Mouse (Mus musculus) cortical plate, adult 2 months (tissue): ENCODE results near the gene Cul7.

Experiments used
- CTCF ChIP-seq: fragments of 200-500 bp; IDR thresholded peaks from 2 replicates; pipeline ENCODE4 v1.5.1; 2011; ENCODE audit warnings: mild to moderate bottlenecking, control low read depth, low read length; ENCODE audit not compliant: insufficient read depth; ENCODE audit errors: extremely low read depth
- POLR2A ChIP-seq: fragments of 200-500 bp; IDR thresholded peaks from 2 replicates; pipeline ENCODE4 v1.6.1; 2011; ENCODE audit warnings: mild to moderate bottlenecking, low read length, control low read depth; ENCODE audit not compliant: insufficient read depth; ENCODE audit errors: extremely low read depth

DNA sequence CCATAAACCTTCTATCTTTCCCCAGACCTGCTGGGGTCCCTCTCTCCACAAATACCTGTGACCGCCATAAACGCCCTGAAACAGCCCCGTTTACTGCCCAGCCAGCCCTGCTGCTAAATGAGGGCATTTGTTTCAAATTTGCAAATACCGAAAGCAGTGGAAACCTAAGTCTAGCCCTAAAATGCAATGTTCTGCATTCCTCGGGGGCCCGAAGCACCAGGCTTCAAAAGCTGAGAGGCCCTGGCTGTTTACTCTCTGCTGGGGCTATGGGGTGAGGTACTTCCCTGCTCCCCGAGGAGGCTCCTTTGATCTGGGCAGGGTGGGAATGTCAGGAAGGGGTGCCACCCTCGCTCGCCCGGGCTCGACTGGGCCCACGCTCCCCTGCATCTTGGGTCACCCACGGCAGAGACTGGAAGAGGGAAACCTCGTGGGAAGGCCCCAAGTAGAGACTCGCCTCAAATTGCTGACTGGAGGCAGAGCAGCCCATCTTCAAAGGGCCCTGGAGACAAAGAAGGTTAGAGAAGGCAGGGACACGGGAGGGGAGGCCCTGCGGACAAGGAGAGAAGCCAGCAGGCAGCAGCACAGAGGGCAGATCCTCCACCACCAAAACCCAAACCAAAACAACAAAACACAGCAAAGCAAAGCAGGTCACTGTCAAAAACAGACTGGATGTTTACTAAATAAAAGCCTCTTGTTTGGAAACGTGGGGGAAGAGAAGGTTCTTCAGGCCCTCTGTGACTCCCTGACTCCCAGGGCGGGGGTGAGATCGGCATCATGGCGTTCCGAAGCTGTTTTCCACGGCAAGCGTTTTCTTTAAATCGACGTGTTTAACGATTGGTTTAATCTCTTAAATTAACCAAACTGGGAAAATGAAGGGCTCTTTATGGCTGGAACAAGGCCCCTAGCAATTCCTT is 31.1 kb upstream of the Cul7 start:
- TF ChIP-seq CTCF (no peak), POLR2A (no peak)
